Comparison of ENCODE assay signal across 29 mouse cellular contexts in genomic region chr9:92489857-92490256, GRCm38 (mm10). TPM values are rescaled to one million over a fixed set of nuclear protein-coding genes. Genes with fewer than 3 reads are reported as not detected.
DNase-seq lines count a peak whose midpoint lies in the region; ATAC-seq and TF ChIP-seq lines count a peak whose summit lies in the region.
"Had no signal": no experiment of that assay in that cellular context is flagged by ENCODE, and none has a peak within 500 bp of the region (broad histone marks: within the 10 kb centered on the region; RNA-seq: fewer than 3 reads in every experiment).

No protein-coding gene starts in this region.

- H3K27me3 ChIP-seq in hindbrain, embryonic 13.5 days: no peaks in the 10 kb centered on the region
- H3K27me3 ChIP-seq in hindbrain, embryonic 16.5 days (replicated peaks; ENCODE audit: control insufficient read depth, insufficient read depth, low read length): no peaks in the 10 kb centered on the region
- H3K27me3 ChIP-seq: embryonic facial prominence, embryonic 13.5 days; forebrain, embryonic 13.5 days; hindbrain, embryonic 12.5 days had no signal

- no peaks in the 10 kb centered on the region for H3K36me3 ChIP-seq in hindbrain, embryonic 13.5 days
- H3K36me3 ChIP-seq in hindbrain, embryonic 16.5 days (ENCODE audit: control insufficient read depth, insufficient read depth, low read length): no peaks in the 10 kb centered on the region
- H3K36me3 ChIP-seq: embryonic facial prominence, embryonic 10.5 days; embryonic facial prominence, embryonic 13.5 days; hindbrain, embryonic 12.5 days had no signal

- ATAC-seq in hindbrain, embryonic 13.5 days (ENCODE audit: low FRiP score): no peak
- no peak for ATAC-seq in hindbrain, embryonic 16.5 days
- peak; percentile 70 for ATAC-seq in megakaryocyte, adult 5-6 weeks (ENCODE audit: poor library complexity, severe bottlenecking)
- ATAC-seq: forebrain, embryonic 16.5 days; hindbrain, postnatal 0 days; inflammation-experienced regulatory T-cells, adult 6 months; intestine, embryonic 16.5 days had no signal

- H3K9ac ChIP-seq in hindbrain, embryonic 13.5 days: no peak overlapping the region
- no peak overlapping the region for H3K9ac ChIP-seq in hindbrain, embryonic 16.5 days (ENCODE audit: low read depth, low read length)
- H3K9ac ChIP-seq: embryonic facial prominence, embryonic 13.5 days; forebrain, embryonic 13.5 days; hindbrain, embryonic 12.5 days had no signal

- no peak overlapping the region for H3K4me2 ChIP-seq in hindbrain, embryonic 13.5 days
- no peak overlapping the region for H3K4me2 ChIP-seq in hindbrain, embryonic 16.5 days (ENCODE audit: low read length)
- H3K4me2 ChIP-seq: embryonic facial prominence, embryonic 13.5 days; forebrain, embryonic 13.5 days; heart, embryonic 11.5 days; hindbrain, embryonic 12.5 days had no signal

- WGBS in hindbrain, embryonic 13.5 days: 80% methylated on average over 7 of the region's 7 CpGs
- 80% methylated on average over 7 of the region's 7 CpGs for WGBS in hindbrain, embryonic 16.5 days

- DNase-seq in left cerebral cortex, adult 11 months (ENCODE audit: low spot score): no peak
- DNase-seq in thymus, postnatal 10 days (ENCODE audit: low spot score in 2 of 2): no peak
- DNase-seq: adrenal gland, adult 2 months; adrenal gland, postnatal 25 days; B cell, adult 2 months; cerebellum, adult 11 months; cerebellum, adult 2 months; cerebellum, adult 9-11 months; cerebellum, postnatal 25 days; embryo, embryonic 11 days; gastrocnemius, adult 2 months; gastrocnemius, postnatal 14 days; heart, adult 2 months; kidney, adult 18-20 months had no signal

- no peaks in the 10 kb centered on the region for H3K9me3 ChIP-seq in hindbrain, embryonic 13.5 days
- H3K9me3 ChIP-seq in hindbrain, embryonic 16.5 days (ENCODE audit: control insufficient read depth, low read length): no peaks in the 10 kb centered on the region
- H3K9me3 ChIP-seq: embryonic facial prominence, embryonic 10.5 days; embryonic facial prominence, embryonic 13.5 days; forebrain, embryonic 13.5 days; hindbrain, embryonic 12.5 days had no signal

- TF ChIP-seq POLR2A in bone marrow macrophage, adult 2 months (IDR thresholded peaks at IDR 0.05; ENCODE audit: borderline replicate concordance, low read depth, low read length): no peak

- TF ChIP-seq CTCF in bone marrow macrophage, adult 2 months (IDR thresholded peaks at IDR 0.05; ENCODE audit: low read depth, low read length): no peak

- H3K4me3 ChIP-seq in hindbrain, embryonic 13.5 days: no peak overlapping the region
- H3K4me3 ChIP-seq in hindbrain, embryonic 16.5 days (ENCODE audit: low read length): no peak overlapping the region
- H3K4me3 ChIP-seq in bone marrow macrophage, adult 2 months (ENCODE audit: insufficient read depth, low read length): no peak overlapping the region
- H3K4me3 ChIP-seq: embryonic facial prominence, embryonic 10.5 days; embryonic facial prominence, embryonic 13.5 days; erythroblast, embryonic 14.5 days; forebrain, embryonic 13.5 days; gastrocnemius, adult 2 months; heart, adult 2 months; hindbrain, embryonic 12.5 days had no signal

- H3K27ac ChIP-seq in hindbrain, embryonic 13.5 days: 0 out of 2 replicates have a peak overlapping the region, but pooled peaks have one; percentile 13
- H3K27ac ChIP-seq in hindbrain, embryonic 16.5 days (ENCODE audit: low read depth, low read length): no peak overlapping the region
- H3K27ac ChIP-seq in bone marrow macrophage, adult 2 months (ENCODE audit: insufficient read depth, low read depth, low read length): peak overlapping the region; percentile 29; the same call in 1 of the 2 replicates
- H3K27ac ChIP-seq: embryonic facial prominence, embryonic 10.5 days; embryonic facial prominence, embryonic 13.5 days; forebrain, embryonic 13.5 days; gastrocnemius, adult 2 months; heart, adult 2 months; hindbrain, embryonic 12.5 days; hindbrain, postnatal 0 days had no signal

- 0 out of 2 replicates have a peak, but pooled peaks cover 3% of the 10 kb centered on the region for H3K4me1 ChIP-seq in hindbrain, embryonic 13.5 days (replicated peaks)
- no peaks in the 10 kb centered on the region for H3K4me1 ChIP-seq in hindbrain, embryonic 16.5 days (ENCODE audit: control insufficient read depth, insufficient read depth, low read depth, low read length)
- H3K4me1 ChIP-seq in bone marrow macrophage, adult 2 months (ENCODE audit: control insufficient read depth, insufficient read depth, low read length): peaks cover 12% of the 10 kb centered on the region
- H3K4me1 ChIP-seq: forebrain, embryonic 13.5 days had no signal

RNA-seq across cellular contexts. Expression of gene Plscr4, which starts 32.7 kb away (rescaled TPM):
- 1.6 and 2.4 TPM in 2 replicates for polyA plus RNA-seq in hindbrain, embryonic 13.5 days (2015; fragmentation: Nextera tagmentation; extraction: Ambion mirVana)
- 2.3 and 3.2 TPM in 2 replicates for polyA plus RNA-seq in hindbrain, embryonic 16.5 days (2015; fragmentation: Nextera tagmentation; extraction: Ambion mirVana)
- polyA plus RNA-seq in bone marrow macrophage, adult 2 months (2012; ENCODE audit: insufficient read depth, insufficient read length, missing spikeins): 10.8 and 13.3 TPM in 2 replicates
- 0.25 and 0.48 TPM in 2 replicates for total RNA-seq in megakaryocyte, adult 5-6 weeks (2015)
- total RNA-seq in megakaryocyte, adult 5-6 weeks (2017): 0.22 and 0.53 TPM in 2 replicates
- total RNA-seq: MEL had no signal
- polyA plus RNA-seq: erythroblast, embryonic 14.5 days had no signal

RNA-seq across cellular contexts. Expression of gene Plod2, which starts 52.2 kb away (rescaled TPM):
- 16.0 and 17.0 TPM in 2 replicates for polyA plus RNA-seq in hindbrain, embryonic 13.5 days (2015; fragmentation: Nextera tagmentation; extraction: Ambion mirVana)
- polyA plus RNA-seq in hindbrain, embryonic 16.5 days (2015; fragmentation: Nextera tagmentation; extraction: Ambion mirVana): 11.8 and 13.9 TPM in 2 replicates
- 0.59 and 0.76 TPM in 2 replicates for polyA plus RNA-seq in bone marrow macrophage, adult 2 months (2012; ENCODE audit: insufficient read depth, insufficient read length, missing spikeins)
- 0.36 and 0.66 TPM in 2 replicates for total RNA-seq in megakaryocyte, adult 5-6 weeks (2015)
- 0.18 and 1.1 TPM in 2 replicates for total RNA-seq in megakaryocyte, adult 5-6 weeks (2017)
- total RNA-seq: MEL had no signal
- polyA plus RNA-seq: erythroblast, embryonic 14.5 days had no signal
